Mouse (Mus musculus) left cerebral cortex, adult 18-20 months (tissue): ENCODE results near the gene Ndufaf2. TPM values are rescaled to one million over a fixed set of nuclear protein-coding genes. Genes with fewer than 3 reads are reported as not detected.

Source experiments
- DNase-seq, 2 experiments: peaks; one replicate each; pipeline ENCODE4 v3.0.0; 2021 to 2022; ENCODE audit warnings: low spot score in 2 of 2, mixed read lengths in 1 of 2
- total RNA-seq, 2 experiments: library from RNA; stranded (reverse); gene quantifications; 2 replicates each; pipeline ENCODE4 v1.2.3; 2021

Ndufaf2 gene
- total RNA-seq, 2 experiments from 2014 or later = 24.0 to 25.2 TPM

GRCm38 (mm10) chr13:108043431-108044221, 114.8 kb downstream of the Ndufaf2 start:
- DNase-seq = peak in 1 of 2 experiments; percentile 12

DNA sequence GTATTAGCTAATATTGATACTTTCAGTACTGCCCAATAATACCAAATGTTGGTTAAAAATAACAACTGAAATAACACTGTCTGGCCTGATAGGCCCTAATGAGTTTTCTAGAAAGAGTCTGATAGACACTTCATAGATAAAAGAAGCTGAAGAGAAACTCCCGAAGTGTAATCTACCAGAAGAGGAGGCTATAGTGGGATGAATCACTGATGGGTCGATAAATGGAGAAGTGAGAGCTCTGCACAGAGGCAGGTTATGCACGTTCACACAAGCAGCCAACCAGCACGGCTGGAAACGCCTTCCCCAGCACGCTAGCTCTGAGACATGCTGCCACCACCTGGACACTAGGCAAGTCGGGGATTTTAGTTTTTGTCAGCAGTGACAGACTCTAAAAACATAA, 117.1 kb downstream of the Ndufaf2 start:
- peak; percentile 60 to 66 for DNase-seq

DNA sequence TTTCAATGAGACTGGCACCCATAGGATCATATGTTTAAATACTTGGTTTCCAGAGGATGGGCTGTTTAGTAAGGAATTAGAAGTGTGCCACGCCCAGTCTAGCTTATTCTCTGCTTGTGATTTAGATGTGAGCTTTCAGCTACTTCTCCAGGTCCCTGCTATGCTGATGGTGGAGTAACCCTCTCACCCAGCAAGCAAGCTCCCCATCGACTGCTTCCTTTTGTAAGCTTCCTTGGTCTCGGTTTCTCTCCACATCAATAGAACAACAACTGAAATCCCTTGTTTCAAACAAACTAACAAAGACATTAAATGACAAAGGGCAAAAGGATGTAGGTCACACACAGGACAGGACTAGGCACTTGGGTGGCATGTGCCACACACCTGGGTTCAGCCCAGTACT, 118.0 kb downstream of the Ndufaf2 start:
- DNase-seq = no peak

DNA sequence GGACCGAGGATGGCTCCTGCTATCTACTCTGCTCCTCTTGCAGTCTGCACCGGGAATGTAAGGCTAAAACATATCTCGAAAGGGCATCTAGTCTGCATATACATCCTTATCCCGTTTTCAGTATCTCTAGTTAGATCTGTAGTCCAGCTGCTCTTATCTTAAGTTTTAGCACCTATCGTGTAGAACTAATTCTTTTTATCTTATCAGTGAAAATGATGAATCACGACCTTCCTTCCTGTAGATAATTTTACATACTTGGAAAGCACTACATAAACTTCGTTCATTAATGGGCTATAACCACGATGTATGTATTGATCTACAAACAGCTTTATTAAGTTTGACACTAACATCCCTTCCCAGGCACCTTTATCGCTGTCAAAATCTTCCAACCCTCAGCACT, 118.5 kb downstream of the Ndufaf2 start:
- no peak for DNase-seq

DNA sequence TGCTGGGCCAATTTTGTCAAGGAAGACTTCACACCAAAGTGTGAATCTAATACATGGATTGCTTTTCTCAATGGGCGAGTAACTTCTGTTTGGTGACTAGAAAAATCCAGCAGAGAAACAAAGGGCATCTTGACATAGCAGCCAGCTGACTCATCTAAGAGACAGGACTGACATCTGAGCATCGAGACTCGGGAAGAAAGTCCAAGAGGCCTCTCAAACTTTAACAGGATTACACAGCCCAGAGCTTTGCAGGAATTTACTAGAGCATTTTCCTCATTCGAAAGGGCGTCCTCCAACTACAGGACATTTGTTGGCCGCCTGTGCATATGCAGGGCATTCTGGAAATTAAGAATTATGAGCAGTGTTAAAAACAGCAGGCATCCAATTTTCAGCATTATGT, 119.0 kb downstream of the Ndufaf2 start:
- DNase-seq = no peak

- no peak for DNase-seq
Measured at GRCm38 (mm10) chr13:108032789-108033188, 125.6 kb downstream of the Ndufaf2 start.

DNA sequence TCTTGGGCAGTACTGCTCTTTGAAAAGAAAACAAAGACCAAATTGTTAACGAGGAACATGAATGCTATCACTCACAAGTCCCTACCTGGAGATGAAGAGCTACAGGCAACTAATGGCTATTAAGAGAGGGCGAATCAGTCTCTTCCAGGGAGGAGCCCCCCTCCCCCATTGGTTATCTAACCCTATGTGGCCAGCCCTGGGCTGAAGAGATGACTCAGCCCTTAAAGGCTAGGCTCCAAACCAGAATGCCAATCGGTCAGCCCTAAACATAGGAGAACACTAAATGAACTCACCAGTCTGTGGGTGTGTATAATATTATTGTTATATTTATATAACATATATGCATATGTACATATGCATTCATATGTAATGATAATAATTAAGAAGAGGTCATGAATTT, 132.6 kb downstream of the Ndufaf2 start:
- DNase-seq = no peak

- DNase-seq = no peak
Measured at GRCm38 (mm10) chr13:108017349-108017748, 141.1 kb downstream of the Ndufaf2 start.

DNA sequence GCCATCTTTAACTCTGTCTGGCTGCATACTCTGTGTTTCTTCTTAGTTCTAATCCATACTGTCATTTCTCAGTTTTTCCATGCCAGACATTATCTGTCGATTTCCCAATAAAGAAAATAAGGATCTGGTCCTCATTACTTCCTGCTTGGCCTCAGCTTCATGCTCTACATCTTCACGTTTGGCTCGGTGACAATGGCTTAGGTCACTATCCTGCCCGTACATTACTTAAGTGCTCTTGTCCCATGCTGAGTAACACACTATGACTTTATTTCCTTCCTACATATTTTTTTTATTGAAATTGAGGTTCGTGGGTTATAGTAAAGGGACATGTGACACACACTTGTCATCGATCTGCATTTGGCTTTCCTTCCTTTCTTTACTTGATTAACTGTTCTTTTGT, 143.3 kb downstream of the Ndufaf2 start:
- no peak for DNase-seq

- no peak for DNase-seq
Measured at GRCm38 (mm10) chr13:108013839-108014238, 144.6 kb downstream of the Ndufaf2 start.

DNA sequence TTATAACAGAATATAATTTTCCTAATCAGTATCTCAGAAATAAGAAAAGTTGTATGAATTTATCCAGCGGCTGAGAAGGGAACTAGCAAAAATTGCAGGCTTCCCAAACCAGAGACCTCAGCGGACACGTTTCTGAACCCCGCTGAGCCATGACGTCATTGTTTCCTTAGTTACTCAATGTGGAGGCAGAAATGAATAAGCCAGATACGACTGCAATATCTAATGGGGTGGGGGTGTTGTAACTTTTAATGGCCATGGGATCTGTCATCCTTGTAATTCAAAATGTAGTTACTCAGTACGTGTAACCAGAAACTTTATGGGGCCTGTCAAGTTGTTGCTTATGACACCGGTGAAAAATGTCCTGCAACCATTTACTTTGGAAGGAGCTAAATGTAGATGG, 145.3 kb downstream of the Ndufaf2 start:
- no peak for DNase-seq

DNA sequence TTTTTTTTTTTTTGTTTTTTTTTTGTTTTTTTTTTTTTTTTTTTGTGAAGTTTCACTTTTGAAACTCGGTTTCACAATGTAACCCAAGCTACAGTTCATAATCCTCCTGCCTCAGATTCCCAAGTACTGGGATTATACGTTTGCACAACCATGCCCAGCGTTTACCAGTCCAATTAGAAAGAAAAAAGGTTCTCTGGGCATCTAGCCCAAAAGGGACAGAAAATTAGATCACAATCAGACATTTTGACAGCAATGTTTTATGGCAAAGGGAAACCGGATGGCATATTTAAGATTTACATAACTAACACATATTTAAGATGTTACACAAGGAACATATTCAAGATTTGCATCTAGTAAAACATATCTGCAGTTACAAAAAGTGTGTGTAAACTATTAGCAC, 150.6 kb downstream of the Ndufaf2 start:
- no peak for DNase-seq

DNA sequence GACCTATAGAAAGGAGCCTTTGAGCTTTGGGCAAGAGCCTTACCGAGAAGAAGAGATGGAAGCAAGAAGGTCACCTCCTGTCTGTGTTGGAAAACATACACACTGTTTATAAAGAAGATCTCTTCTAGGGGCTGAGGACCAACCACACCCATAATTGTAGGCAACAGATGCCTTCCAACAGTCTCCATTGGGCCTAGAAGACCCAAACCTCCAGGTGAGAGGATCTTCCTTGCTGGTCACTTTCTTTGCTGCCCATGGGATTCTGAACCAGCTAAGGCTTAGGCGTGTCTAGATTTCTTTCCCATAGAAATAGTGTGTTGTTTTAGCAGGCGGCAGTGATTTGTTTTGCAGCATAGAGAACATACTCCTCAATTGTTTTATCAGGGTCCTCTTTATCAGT, 162.1 kb downstream of the Ndufaf2 start:
- DNase-seq = no peak

GRCm38 (mm10) chr13:107995211-107995610, 163.2 kb downstream of the Ndufaf2 start:
- no peak for DNase-seq

DNA sequence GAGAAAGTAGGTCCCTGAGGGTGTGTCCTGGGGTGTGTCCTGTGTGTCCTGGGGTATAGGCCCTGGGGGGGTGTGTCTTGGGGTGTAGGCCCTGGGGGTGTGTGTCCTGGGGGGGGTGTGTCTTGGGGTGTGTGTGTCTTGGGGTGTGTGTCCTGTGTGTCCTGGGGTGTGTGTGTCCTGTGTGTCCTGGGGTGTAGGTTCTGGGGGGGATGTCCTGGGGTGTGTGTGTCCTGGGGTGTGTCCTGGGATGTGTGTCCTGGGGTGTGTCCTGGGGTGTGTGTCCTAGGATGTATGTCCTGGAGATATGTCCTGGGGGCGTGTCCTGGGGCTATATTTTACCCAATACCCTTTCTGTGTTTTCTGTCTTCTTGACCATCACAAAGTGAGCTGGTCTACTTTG, 165.8 kb downstream of the Ndufaf2 start:
- DNase-seq = no peak

- DNase-seq = peak in 1 of 2 experiments; percentile 34
Measured at GRCm38 (mm10) chr13:107984641-107985040, 173.8 kb downstream of the Ndufaf2 start.

DNA sequence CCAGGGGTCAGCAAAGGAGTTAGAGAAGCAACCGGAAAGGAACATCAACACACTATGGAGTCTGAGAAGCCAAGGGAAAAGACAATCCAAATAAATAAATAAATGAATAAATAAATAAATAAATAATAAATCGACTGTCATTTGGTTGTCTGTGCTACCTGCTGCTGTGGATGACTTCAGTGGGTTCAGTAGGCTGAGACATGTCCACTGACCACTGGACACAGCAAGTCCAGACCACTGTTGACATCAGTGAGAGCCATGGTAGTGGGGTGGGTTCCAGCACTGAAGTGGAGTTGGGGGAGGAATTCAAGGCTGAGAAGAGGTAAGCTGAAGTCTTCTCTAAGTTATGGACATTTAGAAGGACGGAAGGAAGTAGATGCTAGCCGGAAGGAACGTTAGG, 174.2 kb downstream of the Ndufaf2 start:
- no peak for DNase-seq

DNA sequence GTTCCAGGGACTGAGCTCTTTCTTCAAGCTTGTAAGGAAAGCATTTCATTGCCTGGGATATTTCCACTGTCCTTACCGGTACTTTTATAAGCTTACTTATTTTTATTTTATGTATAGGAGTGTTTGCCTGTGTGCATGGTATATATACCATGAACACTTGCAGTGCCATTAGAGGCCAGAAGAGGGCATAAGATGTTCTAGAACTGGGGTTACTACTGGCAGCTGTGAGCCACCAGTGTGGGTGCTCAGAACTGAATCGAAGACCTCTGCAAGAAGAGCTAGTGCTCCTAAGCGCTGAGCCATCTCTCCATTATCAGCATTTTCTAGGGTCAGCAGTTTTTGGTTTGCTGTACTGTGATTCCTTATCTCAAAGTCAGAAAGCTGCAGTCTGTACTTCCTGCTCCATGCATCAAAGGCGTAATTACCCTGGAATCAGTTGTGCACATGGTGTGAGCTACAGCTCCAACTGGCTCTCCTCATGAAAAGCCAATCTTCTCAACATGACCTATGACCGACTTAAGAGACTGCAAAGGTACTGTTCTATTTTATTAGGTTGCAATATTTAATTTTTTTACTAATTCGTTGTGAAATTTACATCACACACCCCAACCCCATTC, 175.1 kb downstream of the Ndufaf2 start:
- no peak for DNase-seq

- no peak for DNase-seq
Measured at GRCm38 (mm10) chr13:107979461-107979860, 179.0 kb downstream of the Ndufaf2 start.

GRCm38 (mm10) chr13:107976886-107977656, 181.4 kb downstream of the Ndufaf2 start:
- DNase-seq = no peak

- no peak for DNase-seq
Measured at GRCm38 (mm10) chr13:107972451-107972850, 186.0 kb downstream of the Ndufaf2 start.

DNA sequence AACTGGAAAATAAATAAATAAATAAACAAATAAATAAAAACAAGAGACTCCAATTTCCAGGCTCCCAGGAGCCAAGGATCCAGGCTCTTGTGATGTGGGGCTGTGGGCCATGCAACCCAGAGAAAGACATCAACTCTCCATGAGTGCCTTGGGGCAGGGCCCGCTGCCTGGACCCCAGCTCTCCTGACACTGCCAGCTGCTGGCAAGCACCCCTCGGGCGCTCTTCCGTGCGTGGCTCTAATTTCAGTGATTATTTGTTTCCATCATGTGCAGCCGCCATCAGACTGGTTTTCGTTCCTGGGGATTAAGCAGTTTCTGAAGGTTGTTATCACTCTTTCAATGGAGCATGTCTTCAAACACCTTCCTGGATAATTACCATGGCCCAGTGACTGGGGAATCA, 186.6 kb downstream of the Ndufaf2 start:
- DNase-seq = no peak
